In genomic region chr4:46792280-46793026, GRCm38 (mm10) we compare ENCODE assay signal across 11 mouse cellular contexts.
DNase-seq lines count a peak whose midpoint lies in the region; ATAC-seq lines count a peak whose summit lies in the region.
"Had no signal": no experiment of that assay in that cellular context is flagged by ENCODE, and none has a peak within 500 bp of the region (broad histone marks: within the 10 kb centered on the region; RNA-seq: fewer than 3 reads in every experiment).

No protein-coding gene starts in this region.

- no peak overlapping the region for H3K4me3 ChIP-seq in forebrain, embryonic 14.5 days (ENCODE audit: low read depth, low read length)
- no peak overlapping the region for H3K4me3 ChIP-seq in forebrain, embryonic 11.5 days (ENCODE audit: low read depth, low read length)
- H3K4me3 ChIP-seq: embryonic facial prominence, embryonic 12.5 days had no signal

- H3K9ac ChIP-seq in forebrain, embryonic 14.5 days (ENCODE audit: low read length), result no peak overlapping the region
- no peak overlapping the region for H3K9ac ChIP-seq in forebrain, embryonic 11.5 days (ENCODE audit: low read length)
- H3K9ac ChIP-seq: embryonic facial prominence, embryonic 12.5 days; hindbrain, embryonic 14.5 days had no signal

- H3K9me3 ChIP-seq in forebrain, embryonic 14.5 days (replicated peaks; ENCODE audit: control insufficient read depth, low read length), result no peaks in the 10 kb centered on the region
- no peaks in the 10 kb centered on the region for H3K9me3 ChIP-seq in forebrain, embryonic 11.5 days (ENCODE audit: control insufficient read depth, low read length)
- H3K9me3 ChIP-seq: embryonic facial prominence, embryonic 12.5 days; megakaryocyte, embryonic 14.5 days had no signal

- peak; percentile 34 for DNase-seq in forebrain, embryonic 14.5 days (ENCODE audit: low spot score)
- no peak for DNase-seq in forebrain, embryonic 11.5 days (ENCODE audit: low spot score)
- DNase-seq in cerebellum, adult 11-12 months, result peak; percentile 62
- peak; percentile 55 for DNase-seq in gastrocnemius, postnatal 14 days
- peak; percentile 72 to 76 for DNase-seq in left cerebral cortex, postnatal 10 days (ENCODE audit: extremely low spot score in 1 of 2, low spot score in 2 of 2)
- DNase-seq in spleen, postnatal 4 days (ENCODE audit: low spot score in 2 of 2), result no peak
- no peak for DNase-seq in testis, postnatal 14 days (ENCODE audit: low spot score)
- no peak for DNase-seq in urinary bladder, postnatal 4 days (ENCODE audit: low spot score in 2 of 2)

- no peak for ATAC-seq in forebrain, embryonic 14.5 days
- ATAC-seq in forebrain, embryonic 11.5 days (replicated peaks; ENCODE audit: low FRiP score), result no peak

- WGBS in forebrain, embryonic 14.5 days, result 80% methylated on average over 9 of the region's 9 CpGs
- WGBS in forebrain, embryonic 11.5 days, result 87% methylated on average over 9 of the region's 9 CpGs

- H3K27me3 ChIP-seq in forebrain, embryonic 14.5 days (replicated peaks; ENCODE audit: control insufficient read depth, insufficient read depth, low read length), result no peaks in the 10 kb centered on the region
- H3K27me3 ChIP-seq in forebrain, embryonic 11.5 days (ENCODE audit: control insufficient read depth, insufficient read depth, low read length), result no peaks in the 10 kb centered on the region
- H3K27me3 ChIP-seq: embryonic facial prominence, embryonic 12.5 days had no signal

- intact Hi-C loops in gastrocnemius, postnatal 14 days (cut with DNase I; ENCODE audit: low total_unique reads), result no loop called here
- intact Hi-C loops in left cerebral cortex, postnatal 10 days (cut with DNase I), result no loop called here

- H3K36me3 ChIP-seq in forebrain, embryonic 14.5 days (ENCODE audit: control insufficient read depth, insufficient read depth, low read length), result no peaks in the 10 kb centered on the region
- H3K36me3 ChIP-seq in forebrain, embryonic 11.5 days (ENCODE audit: control insufficient read depth, insufficient read depth, low read length), result no peaks in the 10 kb centered on the region
- H3K36me3 ChIP-seq: embryonic facial prominence, embryonic 12.5 days had no signal

- H3K27ac ChIP-seq in forebrain, embryonic 14.5 days (ENCODE audit: low read depth, low read length), result no peak overlapping the region
- no peak overlapping the region for H3K27ac ChIP-seq in forebrain, embryonic 11.5 days (ENCODE audit: low read depth, low read length)
- H3K27ac ChIP-seq: embryonic facial prominence, embryonic 12.5 days; hindbrain, embryonic 14.5 days had no signal

- no peak overlapping the region for H3K4me2 ChIP-seq in forebrain, embryonic 14.5 days (ENCODE audit: low read length)
- H3K4me2 ChIP-seq in forebrain, embryonic 11.5 days (ENCODE audit: low read depth, low read length, severe bottlenecking), result no peak overlapping the region
- H3K4me2 ChIP-seq: embryonic facial prominence, embryonic 12.5 days; hindbrain, embryonic 14.5 days had no signal

- no peaks in the 10 kb centered on the region for H3K4me1 ChIP-seq in forebrain, embryonic 14.5 days (ENCODE audit: control insufficient read depth, insufficient read depth, low read length)
- H3K4me1 ChIP-seq in forebrain, embryonic 11.5 days (replicated peaks; ENCODE audit: control insufficient read depth, insufficient read depth, low read length), result no peaks in the 10 kb centered on the region

Comparison
In these comparisons a context has a peak if more than half of its experiments do, and no peak if none do; other contexts are left out.
1. DNase-seq: peak in forebrain, embryonic 14.5 days (single experiment), cerebellum, adult 11-12 months (single experiment), gastrocnemius, postnatal 14 days (single experiment) and left cerebral cortex, postnatal 10 days (2 of 2); none in forebrain, embryonic 11.5 days (single experiment), spleen, postnatal 4 days (0 of 2), testis, postnatal 14 days (single experiment) and urinary bladder, postnatal 4 days (0 of 2).